Mouse (Mus musculus): Measurements from ENCODE around the gene Cep78.

Gene Cep78

GRCm38 (mm10) chr19:15908016-15908415, 76.8 kb downstream of the Cep78 start:
- DNase-seq (ENCODE audit: low spot score) = no peak

All from retina, embryonic 14.5 days (tissue).